Mouse (Mus musculus) layer of hippocampus, postnatal 14 days (tissue): ENCODE measurements around the gene Ptprs. TPM values are rescaled to one million over a fixed set of nuclear protein-coding genes. Genes with fewer than 3 reads are reported as not detected.
A peak's percentile ranks its signal among the peaks of the same experiment; 100 is the strongest.

Source experiments
- DNase-seq, 2 experiments: peaks; one replicate each; pipeline ENCODE4 v3.0.0; 2021 to 2022; ENCODE audit warnings: low spot score in 2 of 2, mixed read lengths in 1 of 2
- total RNA-seq, 2 experiments: library from RNA; stranded (reverse); gene quantifications; 2 replicates each; pipeline ENCODE4 v1.2.3; 2021

The Ptprs gene
- total RNA-seq, 2 experiments from 2014 or later, result 771 to 772 TPM

DNA sequence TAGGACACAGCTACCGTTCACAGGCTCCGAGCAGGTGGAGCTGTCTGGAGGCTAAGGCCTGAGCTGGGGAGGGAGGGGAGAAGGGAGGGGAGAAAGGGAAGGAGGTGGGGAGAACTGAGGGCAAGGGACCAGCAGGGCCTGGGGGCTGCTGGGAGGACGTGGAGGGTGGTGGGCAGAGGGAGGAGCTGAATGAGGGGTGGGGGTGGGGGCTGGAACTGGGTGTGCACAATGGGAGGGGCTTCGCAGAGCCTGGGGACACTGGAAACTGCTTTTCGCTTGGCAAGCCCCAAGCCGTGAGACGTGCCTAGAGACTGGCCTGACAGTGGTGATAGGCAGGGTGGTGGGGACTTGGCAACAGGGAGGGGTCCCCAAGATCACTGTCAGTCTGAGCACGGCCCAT lies 7.0 kb downstream of the Ptprs start:
- no peak for DNase-seq

DNA sequence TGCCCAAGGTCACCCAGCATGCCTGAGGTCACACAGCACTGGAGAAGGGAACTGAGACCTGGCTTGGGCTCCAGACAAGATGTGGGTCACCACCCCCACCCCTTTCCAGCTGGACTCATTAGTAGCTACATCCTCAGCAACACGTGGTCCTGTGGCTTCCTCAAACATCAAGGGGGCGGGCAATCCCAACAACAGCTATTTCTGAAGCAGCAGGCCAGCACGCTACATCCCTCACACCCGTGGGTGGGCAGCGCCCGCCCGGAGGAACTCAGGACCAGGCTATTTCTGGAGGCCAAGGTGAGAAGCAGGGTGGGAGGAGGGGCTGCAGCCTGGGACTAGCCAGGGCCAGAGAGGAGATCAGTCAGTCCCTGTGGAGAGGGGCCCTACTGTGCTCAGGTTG lies 7.4 kb downstream of the Ptprs start:
- DNase-seq, result no peak

DNA sequence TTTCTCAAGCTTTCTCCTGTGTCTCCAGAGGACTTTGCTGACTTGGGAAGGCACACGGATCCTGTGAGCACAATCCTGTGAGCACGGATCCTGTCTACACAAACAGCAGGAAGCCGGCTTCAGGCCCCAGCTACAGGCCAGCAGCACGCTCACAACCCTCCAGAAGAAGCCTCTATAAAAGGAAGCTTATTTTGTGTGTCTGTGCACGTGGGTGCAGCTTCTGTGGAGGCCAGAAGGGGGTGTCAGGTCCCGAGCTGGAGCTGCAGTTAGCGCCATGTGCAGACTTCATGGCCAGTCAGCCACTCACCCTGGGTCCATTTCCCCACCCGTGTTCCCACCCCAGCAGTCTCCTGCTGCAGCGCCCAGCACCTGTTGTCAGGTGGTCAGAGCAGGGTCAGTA lies 7.9 kb downstream of the Ptprs start:
- no peak for DNase-seq

DNA sequence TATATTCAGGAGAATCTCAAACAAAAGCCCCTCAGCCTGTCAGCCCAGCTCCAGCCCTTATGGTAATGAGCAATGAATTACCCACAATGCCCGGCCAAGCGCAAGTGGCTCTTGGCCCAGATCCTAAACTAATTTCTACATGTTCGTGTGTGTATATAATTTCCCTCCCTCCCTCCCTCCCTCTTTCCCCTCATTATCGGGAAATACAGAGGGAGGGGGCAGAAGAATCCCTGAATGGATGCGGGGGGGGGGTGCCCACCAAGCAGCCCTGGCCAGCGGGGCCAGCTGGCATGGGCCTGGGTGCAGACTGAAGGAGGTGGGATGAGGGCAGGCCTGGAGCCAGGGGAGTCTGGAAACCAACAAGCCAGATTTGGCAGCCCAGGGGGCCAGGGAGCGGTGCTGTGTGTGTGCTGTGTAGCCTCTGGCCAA lies 8.8 kb downstream of the Ptprs start:
- DNase-seq, result peak; percentile 76 to 90

DNA sequence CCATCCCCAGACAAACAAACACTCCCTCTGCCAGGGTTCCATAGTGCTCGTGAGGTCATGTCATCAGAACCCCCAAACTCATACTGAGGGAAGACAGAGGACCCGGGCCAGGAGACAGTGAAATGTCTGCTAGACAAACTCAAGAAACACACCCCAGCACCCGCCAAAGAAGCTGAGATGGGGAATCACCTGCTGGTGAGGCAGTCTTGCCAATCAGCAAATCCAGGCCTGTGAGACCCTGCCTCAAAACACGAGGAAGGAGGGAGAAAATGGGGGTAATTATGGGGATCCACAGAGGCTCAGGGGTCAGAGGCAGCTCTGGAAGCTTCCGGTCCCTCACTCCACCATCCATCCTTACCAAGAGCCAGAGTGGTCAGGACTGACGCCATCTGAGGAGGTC lies 9.5 kb downstream of the Ptprs start:
- no peak for DNase-seq

DNA sequence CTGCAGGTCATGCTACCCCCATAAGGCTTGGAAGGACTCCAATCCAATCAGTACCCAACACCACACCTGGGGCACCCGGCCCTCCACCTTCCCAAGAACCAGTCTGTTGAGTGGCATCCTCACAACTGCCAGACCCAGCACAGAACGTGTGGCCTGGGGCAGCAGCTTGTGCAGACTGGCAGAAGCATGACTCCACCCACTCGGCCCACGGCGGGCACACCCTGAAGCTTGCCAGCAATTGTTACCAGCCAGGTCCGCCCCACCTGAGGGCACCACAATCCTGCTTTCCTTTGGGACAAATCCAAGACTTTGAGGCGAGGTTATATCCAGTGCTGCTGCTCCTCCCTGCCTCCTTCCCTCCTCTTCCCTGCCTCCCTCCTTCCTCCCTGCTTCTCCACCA lies 11.5 kb downstream of the Ptprs start:
- DNase-seq, result no peak

DNA sequence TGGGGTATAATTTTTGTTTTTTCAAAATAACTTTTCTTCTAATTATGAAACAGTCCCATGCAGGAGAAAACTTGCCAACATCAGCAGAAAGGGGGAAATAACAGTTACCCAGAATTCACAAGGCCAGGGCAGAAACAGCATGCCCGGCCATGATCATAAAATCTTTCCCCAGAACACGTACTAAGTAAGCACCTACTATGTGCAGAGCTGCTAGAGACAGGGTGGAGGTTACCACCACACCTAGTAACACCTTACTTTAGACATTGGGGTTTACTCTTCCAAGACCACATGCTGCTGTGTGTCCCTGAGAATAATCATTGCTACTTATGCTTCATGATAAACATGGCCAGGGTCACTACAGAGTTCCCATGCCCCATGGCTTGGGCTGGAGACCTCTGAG lies 11.9 kb downstream of the Ptprs start:
- no peak for DNase-seq

DNA sequence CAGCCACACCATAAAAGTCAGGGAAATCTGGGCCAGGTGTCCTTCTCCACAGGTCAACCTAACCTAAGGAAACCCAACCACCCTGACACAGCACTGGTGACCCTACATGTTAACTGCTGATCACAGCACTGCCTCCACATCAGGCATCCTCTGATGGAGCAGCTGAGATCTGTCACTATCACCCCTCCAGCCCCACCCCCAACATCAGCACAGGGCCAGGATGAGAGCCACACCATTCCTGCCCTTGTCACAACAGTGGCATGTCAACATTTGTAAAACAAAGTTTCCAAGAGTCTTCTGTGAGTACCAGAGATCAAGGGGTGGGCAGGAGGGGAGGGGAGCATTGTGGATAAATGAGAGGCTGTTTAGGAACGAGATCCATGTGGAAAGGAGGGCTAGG lies 12.8 kb downstream of the Ptprs start:
- no peak for DNase-seq

DNA sequence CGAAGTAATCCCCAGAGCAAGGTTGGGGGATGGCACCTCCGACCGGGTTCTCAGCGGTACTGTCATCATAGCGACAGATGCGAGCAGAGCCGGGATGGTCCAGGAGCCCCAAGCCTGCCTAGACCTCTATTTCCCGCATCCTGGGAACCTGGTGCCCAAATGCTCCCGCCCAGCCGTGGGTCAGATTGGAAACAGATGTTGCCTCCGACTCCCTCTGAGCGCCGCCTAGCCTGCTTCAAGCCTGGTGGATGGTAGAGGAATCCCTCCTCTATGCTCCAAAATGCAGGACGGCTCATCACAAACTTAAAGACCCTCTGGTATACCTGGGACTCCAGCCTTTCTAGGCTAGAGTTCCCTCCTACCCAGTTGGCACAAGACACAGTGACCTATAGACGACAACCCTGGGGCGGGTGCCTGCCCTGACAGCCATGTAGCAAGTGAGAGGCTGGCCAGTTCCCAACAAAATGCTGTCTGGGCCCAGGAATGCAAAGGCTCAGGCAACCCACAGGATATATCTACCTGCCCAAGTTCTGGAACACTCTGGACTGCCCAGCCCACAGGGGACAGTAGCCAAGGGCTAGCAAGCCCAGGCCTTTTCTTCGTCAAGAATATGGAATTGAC lies 13.3 kb downstream of the Ptprs start:
- DNase-seq, result no peak

DNA sequence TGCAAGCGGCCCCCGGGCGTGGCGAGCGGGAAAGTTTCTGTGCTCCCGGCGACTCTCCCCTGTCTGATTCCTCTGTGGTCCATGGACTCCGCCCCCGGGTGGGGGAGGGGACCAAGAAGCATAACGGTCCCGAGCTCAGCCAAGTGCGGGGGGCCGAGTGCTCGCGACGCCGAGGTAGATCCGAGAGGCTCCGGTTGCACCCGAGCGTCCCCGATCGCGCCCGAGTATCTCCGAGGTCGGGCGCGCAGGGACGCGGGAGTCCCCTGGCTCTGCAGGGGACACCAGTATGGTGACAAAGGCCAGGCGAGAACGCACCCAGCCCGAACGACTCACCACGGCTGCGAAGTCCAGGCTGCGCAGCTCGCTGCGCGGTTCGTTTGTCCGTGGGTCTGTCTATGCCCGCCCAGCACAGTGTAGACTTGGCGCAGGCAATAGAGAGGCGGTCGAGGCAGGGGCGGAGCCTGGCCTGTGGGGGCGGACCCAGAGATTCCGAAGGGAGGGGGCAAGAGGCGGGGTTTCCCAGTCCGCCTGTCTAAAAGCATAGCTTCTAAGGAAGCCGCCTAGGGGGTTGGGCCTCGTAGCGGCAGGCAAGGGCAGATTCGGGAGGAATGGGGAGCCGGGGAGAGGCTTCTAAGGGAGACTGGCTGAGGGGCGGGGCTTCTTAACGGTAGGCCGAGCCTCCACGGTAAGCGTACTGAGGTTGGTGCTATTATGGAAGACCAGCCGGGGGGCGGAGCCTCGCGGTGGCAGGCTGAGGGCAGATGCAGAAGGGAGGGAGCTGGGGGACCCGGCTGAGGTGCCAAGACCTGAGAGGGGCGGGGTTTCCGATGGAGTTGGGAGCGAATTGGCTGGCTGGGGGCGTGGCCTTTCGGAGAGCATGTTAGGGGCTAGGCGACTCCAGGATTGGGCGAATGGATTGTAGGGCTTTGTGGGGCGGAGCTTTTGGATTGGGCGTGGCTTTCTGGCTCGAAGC lies 14.2 kb downstream of the Ptprs start:
- DNase-seq, result peak; percentile 96

DNA sequence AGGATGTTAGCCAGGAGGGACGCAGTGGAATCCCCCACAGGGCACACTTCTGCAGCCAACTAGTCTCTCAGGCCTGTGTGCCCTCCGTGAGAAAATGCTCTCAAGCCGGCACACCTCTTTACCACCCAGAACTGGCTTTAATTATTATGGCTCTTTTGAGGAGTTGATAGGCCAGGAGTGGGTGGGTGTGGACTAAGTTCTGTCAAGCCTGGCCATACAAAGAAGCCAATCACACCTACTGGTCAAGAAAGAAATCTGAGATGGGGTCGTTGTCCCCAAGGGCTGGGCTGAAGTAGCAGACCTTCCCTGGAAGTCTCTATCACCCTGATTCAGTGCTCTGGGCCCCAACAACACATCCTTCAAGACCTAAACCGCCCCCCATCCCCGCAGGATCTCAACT lies 15.4 kb downstream of the Ptprs start:
- DNase-seq, result no peak

DNA sequence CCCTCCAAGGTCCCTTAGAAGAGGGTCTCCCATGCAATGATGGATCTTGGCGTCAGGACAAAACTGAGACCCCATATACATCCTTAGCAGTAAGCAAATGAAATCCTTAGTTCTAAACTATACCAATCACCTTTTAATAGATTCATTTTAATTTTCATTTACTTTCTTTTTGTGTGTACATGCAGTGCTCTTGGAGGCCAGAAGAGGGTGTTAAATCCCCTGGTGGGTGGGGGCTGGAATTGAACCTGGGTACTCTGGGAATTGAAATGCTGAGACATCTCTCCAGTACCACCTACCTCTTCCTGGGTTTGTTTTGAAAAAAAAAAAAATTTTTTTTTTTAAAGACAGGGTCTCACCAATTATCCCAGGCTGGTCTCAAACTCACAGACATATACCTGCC lies 18.8 kb downstream of the Ptprs start:
- no peak for DNase-seq

DNA sequence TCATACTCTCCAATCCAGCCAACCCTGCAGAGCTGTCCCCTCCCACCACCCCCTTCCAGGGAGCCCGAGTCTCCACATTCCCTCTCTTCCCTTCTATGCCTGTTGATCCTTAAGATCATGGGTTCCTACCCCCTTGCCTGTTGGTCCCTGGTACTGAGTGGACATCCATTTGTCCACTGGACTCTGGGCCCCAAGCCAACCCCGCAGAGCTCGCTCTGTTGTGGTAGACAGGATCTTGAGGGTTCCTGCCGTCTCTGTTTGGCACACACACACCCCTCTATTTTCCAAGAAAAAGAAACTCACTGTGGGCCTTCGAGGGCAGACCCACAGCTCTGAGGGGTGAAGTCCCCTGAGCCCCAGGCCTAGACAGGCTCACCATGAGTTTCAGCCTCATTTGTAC lies 19.9 kb downstream of the Ptprs start:
- DNase-seq, result no peak

DNA sequence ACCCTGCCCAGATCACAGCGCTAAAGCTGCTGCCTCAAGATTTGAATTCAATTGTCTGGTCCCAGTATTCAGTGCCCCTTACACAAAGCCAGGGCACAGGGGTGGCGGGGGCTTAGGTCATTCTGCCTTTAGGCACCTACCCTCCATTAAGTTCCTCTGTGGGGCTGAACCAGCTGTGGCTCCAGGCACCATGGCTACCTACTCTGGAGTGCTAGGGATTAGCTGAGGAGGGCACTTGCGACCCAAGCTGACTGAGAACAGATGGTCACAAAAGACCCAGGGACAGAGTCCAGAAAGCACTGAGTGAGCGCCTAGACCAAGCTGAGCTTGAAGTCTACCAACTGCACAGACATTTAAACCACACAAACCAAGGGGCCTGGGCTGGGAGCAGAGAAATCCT lies 22.6 kb downstream of the Ptprs start:
- DNase-seq, result no peak

DNA sequence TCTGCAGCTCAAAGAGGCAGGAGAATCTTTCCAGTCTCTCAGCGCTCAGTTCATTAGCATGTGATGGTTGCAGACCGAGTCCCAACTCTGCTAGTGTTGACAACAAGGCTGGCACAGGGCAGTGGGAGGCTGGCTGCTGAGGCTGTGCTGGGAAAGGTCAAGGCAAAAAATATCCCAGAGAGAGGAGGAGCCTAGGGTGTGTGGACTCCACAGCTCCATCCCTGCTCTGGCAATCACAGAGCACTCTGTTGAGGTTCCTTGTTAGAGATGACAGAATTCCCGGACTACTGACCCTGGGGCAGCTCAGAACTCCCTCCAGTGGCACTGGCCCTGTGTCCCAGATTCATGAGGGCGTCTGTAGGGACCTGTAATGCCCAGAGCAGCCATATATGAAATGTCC lies 23.0 kb downstream of the Ptprs start:
- DNase-seq, result peak in 1 of 2 experiments; percentile 52

DNA sequence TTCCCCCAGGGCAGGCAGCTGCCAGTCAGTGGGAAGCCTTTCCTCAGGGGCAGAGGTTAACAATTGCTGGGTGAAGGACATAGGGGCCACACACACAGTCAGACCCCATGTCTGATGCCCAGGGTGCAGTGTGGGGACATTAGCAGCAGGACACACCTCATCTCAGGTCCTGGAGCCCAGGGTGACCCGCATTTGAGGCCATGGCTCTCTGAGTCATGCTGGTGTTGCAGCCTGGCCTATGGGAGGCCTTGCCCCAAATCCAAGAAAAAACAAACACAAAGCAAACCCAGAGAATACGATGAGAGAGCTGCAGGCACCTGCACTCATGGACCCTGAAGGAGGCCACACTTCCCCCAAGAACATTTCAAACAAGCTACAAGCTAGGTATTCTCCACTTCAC lies 28.6 kb downstream of the Ptprs start:
- no peak for DNase-seq

DNA sequence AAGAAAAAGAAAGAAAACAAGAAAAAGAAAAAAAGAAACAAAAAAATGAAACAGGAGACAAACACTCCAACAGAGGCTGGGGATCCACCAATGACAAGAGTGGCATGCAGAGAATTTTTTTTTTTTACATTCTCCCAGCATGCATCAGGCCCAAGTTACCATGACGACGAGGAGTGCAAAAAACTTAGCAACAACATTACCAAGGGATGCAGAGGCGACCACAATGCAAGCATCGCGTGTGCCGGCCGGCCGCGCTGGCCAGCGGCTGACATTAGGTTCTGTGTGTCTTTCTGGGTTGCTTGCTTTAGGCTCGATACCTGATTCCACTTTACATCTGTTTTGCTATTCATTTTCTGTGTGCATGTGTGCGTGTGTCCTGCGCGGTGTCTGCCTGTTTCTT lies 30.9 kb downstream of the Ptprs start:
- DNase-seq, result peak in 1 of 2 experiments; percentile 70

DNA sequence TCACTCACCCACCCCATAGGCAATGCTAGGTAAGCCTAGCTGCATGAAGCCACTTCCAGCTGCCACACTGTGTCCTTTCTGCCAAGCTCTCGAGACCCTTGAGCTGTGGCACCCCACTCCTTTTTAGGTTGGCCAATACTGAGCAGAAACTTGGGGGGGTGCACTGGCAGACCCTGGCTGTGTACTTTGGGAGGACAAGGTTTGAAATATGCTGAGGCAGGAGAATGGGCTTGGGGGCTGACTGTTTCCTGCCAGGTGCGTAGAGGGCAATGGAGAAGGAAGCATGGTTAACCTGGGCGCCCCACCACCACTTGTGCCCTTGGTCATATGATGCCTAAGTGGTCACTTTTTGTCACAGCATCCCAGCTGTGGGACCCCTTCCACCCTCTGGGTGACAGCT lies 31.5 kb downstream of the Ptprs start:
- no peak for DNase-seq

DNA sequence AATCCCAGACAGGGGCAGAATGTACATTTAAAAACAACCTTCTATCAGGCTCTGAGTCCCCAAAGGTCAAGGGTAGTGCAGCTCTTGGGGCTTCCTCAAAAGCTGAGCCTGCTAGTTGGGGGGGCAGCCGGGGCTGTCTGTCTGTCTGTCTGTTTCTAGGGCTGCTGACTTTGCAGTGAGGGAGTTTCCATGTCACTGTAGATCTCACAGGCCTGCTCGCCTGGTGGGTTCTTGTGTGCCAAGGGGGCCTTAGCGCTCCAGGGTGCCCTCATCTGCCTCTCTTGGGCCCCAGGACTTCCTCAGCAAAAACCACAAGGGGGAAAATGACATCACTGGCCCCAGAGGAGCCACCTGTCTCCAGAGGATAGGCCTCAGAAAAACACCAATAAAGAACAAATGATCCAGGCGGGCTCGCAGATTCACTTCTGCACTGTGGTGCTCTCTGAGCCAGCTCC lies 32.9 kb downstream of the Ptprs start:
- DNase-seq, result no peak

DNA sequence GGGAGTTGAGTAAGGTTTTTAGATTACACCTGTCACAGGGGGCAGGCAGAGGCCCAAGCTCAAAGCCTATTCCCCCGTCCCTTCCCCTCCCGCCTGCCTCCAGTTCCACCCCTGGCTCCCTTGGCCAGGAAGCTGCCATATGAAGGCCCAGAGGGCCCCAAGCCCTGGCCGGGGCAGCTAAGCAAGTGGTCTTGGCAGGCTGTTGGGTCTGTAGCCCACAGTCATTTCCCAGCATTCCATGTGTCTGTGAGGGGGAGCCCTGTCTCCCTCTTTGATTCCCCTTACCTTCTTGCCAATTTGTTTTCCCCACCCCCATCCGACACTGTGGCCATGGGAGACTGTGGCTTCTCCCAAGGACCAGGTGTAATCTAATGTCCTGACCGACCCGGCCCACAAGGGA lies 34.0 kb downstream of the Ptprs start:
- no peak for DNase-seq

DNA sequence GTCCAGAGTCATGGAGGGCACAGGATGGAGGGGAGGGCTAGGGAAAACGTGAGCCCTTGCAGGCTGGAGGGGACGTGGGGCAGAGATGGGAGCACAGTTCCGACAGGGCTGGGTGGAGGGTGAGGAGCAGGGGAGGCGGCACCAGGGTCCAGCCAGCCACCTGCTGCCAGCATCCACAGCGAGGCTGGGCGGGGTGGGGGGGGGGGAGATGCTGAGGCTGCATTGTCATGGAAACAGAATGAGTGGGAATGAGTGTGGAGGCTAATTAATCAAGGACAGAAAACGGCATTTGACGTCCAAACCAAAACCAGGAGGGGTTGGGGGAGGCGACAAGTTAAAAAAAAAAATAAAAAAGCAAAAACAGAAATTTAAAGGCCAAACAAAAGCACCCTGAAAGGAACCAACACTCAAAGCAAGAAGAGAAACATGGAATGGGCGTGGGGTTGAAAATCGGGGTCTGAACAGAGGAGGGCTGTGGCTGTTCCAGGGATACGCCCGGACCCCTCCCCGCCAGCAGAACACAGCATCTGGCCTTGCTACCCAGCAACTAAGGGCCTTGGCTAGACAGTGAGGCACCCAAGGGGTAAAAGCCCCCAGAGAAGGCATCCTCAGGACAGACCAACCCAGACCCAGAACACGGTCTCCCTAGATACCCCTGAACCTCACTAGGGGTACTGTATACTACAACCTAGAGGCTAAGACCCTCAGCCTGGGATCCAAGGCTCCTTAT lies 36.4 kb downstream of the Ptprs start:
- DNase-seq, result no peak

DNA sequence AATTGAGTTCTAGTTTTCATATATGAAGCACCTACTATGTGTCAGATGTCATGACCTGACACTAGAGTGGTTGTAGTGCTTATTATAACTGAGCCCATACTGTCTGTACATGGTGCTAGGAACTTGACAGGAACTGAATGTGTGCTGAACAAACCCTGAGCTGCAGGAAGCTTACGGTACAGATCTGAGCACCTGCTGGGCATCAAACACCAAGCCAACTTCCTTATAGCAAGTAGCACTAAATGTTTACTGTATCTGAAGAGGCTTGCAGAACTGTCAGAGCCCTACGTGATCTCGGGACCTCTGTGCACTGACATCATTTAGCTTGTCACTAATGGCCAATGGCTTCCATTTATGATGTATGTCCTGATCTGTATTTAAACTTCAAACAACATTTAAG lies 44.7 kb downstream of the Ptprs start:
- DNase-seq, result no peak
